ENCODE assay signal across 19 mouse cellular contexts in genomic region chr4:101591400-101591799, GRCm38 (mm10). TPM values are rescaled to one million over a fixed set of nuclear protein-coding genes. Genes with fewer than 3 reads are reported as not detected.
DNase-seq lines count a peak whose midpoint lies in the region; ATAC-seq and TF ChIP-seq lines count a peak whose summit lies in the region.
"Had no signal": no experiment of that assay in that cellular context is flagged by ENCODE, and none has a peak within 500 bp of the region (broad histone marks: within the 10 kb centered on the region; RNA-seq: fewer than 3 reads in every experiment).

No protein-coding gene starts in this region.

- H3K27me3 ChIP-seq in forebrain, postnatal 0 days (ENCODE audit: insufficient read depth, low read length) = no peaks in the 10 kb centered on the region
- no peaks in the 10 kb centered on the region for H3K27me3 ChIP-seq in forebrain, embryonic 14.5 days (replicated peaks; ENCODE audit: control insufficient read depth, insufficient read depth, low read length)
- H3K27me3 ChIP-seq: forebrain, embryonic 13.5 days; heart, embryonic 13.5 days; limb, embryonic 12.5 days; midbrain, embryonic 13.5 days had no signal

- TF ChIP-seq CTCF in forebrain, postnatal 0 days (IDR thresholded peaks at IDR 0.05; ENCODE audit: low read depth) = peak; percentile 6; the same call in 1 of the 2 replicates
- TF ChIP-seq CTCF in left cerebral cortex, adult 2 months (IDR thresholded peaks at IDR 0.05) = peak; percentile 25

- intact Hi-C loops in left cerebral cortex, adult 2 months (cut with DNase I) = no loop called here
- intact Hi-C loops in left cerebral cortex, postnatal 14 days (cut with DNase I) = no loop called here

- no peak overlapping the region for H3K4me3 ChIP-seq in forebrain, postnatal 0 days (ENCODE audit: low read depth, low read length)
- no peak overlapping the region for H3K4me3 ChIP-seq in forebrain, embryonic 14.5 days (ENCODE audit: low read depth, low read length)
- no peak overlapping the region for H3K4me3 ChIP-seq in left cerebral cortex, adult 2 months
- H3K4me3 ChIP-seq: embryonic facial prominence, embryonic 10.5 days; forebrain, embryonic 13.5 days; heart, embryonic 13.5 days; limb, embryonic 12.5 days; midbrain, embryonic 13.5 days had no signal

- H3K9me3 ChIP-seq in forebrain, postnatal 0 days (ENCODE audit: low read length) = no peaks in the 10 kb centered on the region
- no peaks in the 10 kb centered on the region for H3K9me3 ChIP-seq in forebrain, embryonic 14.5 days (replicated peaks; ENCODE audit: control insufficient read depth, low read length)
- H3K9me3 ChIP-seq: embryonic facial prominence, embryonic 10.5 days; forebrain, embryonic 13.5 days; limb, embryonic 12.5 days; midbrain, embryonic 13.5 days had no signal

- H3K4me1 ChIP-seq in forebrain, postnatal 0 days (ENCODE audit: insufficient read depth) = no peaks in the 10 kb centered on the region
- no peaks in the 10 kb centered on the region for H3K4me1 ChIP-seq in forebrain, embryonic 14.5 days (ENCODE audit: control insufficient read depth, insufficient read depth, low read length)
- H3K4me1 ChIP-seq: embryonic facial prominence, embryonic 10.5 days; forebrain, embryonic 13.5 days; heart, embryonic 13.5 days; limb, embryonic 12.5 days; midbrain, embryonic 13.5 days had no signal

- ATAC-seq in forebrain, postnatal 0 days = no peak; the same call in 1 of the 2 replicates
- ATAC-seq in forebrain, embryonic 14.5 days = no peak
- ATAC-seq: forebrain, embryonic 13.5 days; midbrain, embryonic 13.5 days had no signal

- WGBS in forebrain, postnatal 0 days = 93% methylated on average over 1 of the region's 1 CpGs
- WGBS in forebrain, embryonic 14.5 days = 79% methylated on average over 1 of the region's 1 CpGs

- DNase-seq in forebrain, postnatal 0 days = no peak
- no peak for DNase-seq in forebrain, embryonic 14.5 days (ENCODE audit: low spot score)
- DNase-seq in left cerebral cortex, adult 2 months (ENCODE audit: extremely low spot score in 1 of 2, low spot score in 2 of 2) = no peak
- no peak for DNase-seq in left cerebral cortex, postnatal 14 days (ENCODE audit: low spot score in 2 of 2)
- peak; percentile 4 for DNase-seq in 416B (ENCODE audit: low read depth)
- peak; percentile 74 for DNase-seq in R1 (ENCODE audit: low read depth, low spot score)
- no peak for DNase-seq in right cerebral cortex, postnatal 14 days
- DNase-seq in urinary bladder, postnatal 14 days (ENCODE audit: low spot score) = no peak
- DNase-seq: adrenal gland, adult 2 months; cerebellum, postnatal 36 days; heart, postnatal 4 days; retina, postnatal 1 day; spleen, adult 18-20 months had no signal

- no peak overlapping the region for H3K9ac ChIP-seq in forebrain, postnatal 0 days
- no peak overlapping the region for H3K9ac ChIP-seq in forebrain, embryonic 14.5 days (ENCODE audit: low read length)
- H3K9ac ChIP-seq: forebrain, embryonic 13.5 days; heart, embryonic 13.5 days; limb, embryonic 12.5 days; midbrain, embryonic 13.5 days had no signal

- no peaks in the 10 kb centered on the region for H3K36me3 ChIP-seq in forebrain, postnatal 0 days (ENCODE audit: insufficient read depth)
- H3K36me3 ChIP-seq in forebrain, embryonic 14.5 days (ENCODE audit: control insufficient read depth, insufficient read depth, low read length) = no peaks in the 10 kb centered on the region
- H3K36me3 ChIP-seq: embryonic facial prominence, embryonic 10.5 days; heart, embryonic 13.5 days; limb, embryonic 12.5 days; midbrain, embryonic 13.5 days had no signal

- no peak overlapping the region for H3K4me2 ChIP-seq in forebrain, postnatal 0 days (ENCODE audit: low read depth)
- H3K4me2 ChIP-seq in forebrain, embryonic 14.5 days (ENCODE audit: low read length) = no peak overlapping the region
- H3K4me2 ChIP-seq: forebrain, embryonic 13.5 days; heart, embryonic 13.5 days; limb, embryonic 12.5 days; midbrain, embryonic 13.5 days had no signal

- no peak overlapping the region for H3K27ac ChIP-seq in forebrain, postnatal 0 days (ENCODE audit: low read depth, low read length)
- H3K27ac ChIP-seq in forebrain, embryonic 14.5 days (ENCODE audit: low read depth, low read length) = no peak overlapping the region
- H3K27ac ChIP-seq in left cerebral cortex, adult 2 months = no peak overlapping the region
- H3K27ac ChIP-seq: embryonic facial prominence, embryonic 10.5 days; forebrain, embryonic 13.5 days; heart, embryonic 13.5 days; limb, embryonic 12.5 days; macrophage; midbrain, embryonic 13.5 days had no signal

RNA-seq across cellular contexts. Expression of gene Leprot, which starts 56.1 kb away (rescaled TPM):
- 74.8 and 78.8 TPM in 2 replicates for total RNA-seq in forebrain, postnatal 0 days (2014; rRNA removed)
- 89.0 and 98.3 TPM in 2 replicates for polyA plus RNA-seq in forebrain, postnatal 0 days (2015; fragmentation: Nextera tagmentation; extraction: Ambion mirVana)
- polyA plus RNA-seq in forebrain, embryonic 14.5 days (2014; fragmentation: Nextera tagmentation; extraction: Ambion mirVana) = 95.9 and 98.5 TPM in 2 replicates
- 10 to 100 TPM; 23.5 to 26.4 TPM for total RNA-seq in left cerebral cortex, adult 2 months (2021)
- total RNA-seq in left cerebral cortex, postnatal 14 days (2021) = 10 to 100 TPM; 28.7 to 29.6 TPM

Comparison
In these comparisons a context has a peak if more than half of its experiments do, and no peak if none do; other contexts are left out.
1. DNase-seq: peak in 416B (single experiment) and R1 (single experiment); none in forebrain, postnatal 0 days (single experiment), forebrain, embryonic 14.5 days (single experiment), left cerebral cortex, adult 2 months (0 of 2), left cerebral cortex, postnatal 14 days (0 of 2), right cerebral cortex, postnatal 14 days (single experiment) and urinary bladder, postnatal 14 days (single experiment).